Mouse (Mus musculus) c-Kit-positive CD71-negative TER-119-negative erythroid progenitor cells, embryonic 14.5 days (primary cell): ENCODE data around the gene Acp4.
"Not testable (repeated sequence)": the region's sequence is repeated elsewhere in the genome, so short reads cannot be mapped to it uniquely, and the experiment has no call there.

ENCODE experiments used
- DNase-seq: peaks from one replicate; pipeline ENCODE4 v3.0.0-alpha.2; 2013; ENCODE audit warnings: low read depth

The Acp4 gene

DNA sequence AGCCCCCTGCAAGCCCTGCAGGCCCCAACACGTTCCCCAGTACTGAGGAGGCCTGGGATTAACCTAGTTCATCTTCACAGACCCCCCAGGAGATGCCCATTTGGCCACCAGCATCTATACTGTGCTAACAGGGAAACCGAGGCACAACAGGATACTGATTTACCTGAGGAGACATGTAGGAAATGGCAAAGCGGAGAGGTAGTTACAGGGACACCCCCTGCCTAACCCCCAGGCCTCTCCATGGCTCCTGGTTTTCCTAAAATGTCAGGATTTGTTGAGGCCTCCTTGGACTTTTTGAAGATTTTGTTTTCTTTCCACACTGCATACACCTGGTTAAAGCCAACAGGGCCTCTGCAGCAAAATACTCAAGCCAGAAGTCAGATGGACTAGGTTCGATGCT is at the start of gene Acp4:
TSS of gene Acp4 (minus strand) at position 101 of the 400 bp plus-strand sequence.
- no peak for DNase-seq

DNA sequence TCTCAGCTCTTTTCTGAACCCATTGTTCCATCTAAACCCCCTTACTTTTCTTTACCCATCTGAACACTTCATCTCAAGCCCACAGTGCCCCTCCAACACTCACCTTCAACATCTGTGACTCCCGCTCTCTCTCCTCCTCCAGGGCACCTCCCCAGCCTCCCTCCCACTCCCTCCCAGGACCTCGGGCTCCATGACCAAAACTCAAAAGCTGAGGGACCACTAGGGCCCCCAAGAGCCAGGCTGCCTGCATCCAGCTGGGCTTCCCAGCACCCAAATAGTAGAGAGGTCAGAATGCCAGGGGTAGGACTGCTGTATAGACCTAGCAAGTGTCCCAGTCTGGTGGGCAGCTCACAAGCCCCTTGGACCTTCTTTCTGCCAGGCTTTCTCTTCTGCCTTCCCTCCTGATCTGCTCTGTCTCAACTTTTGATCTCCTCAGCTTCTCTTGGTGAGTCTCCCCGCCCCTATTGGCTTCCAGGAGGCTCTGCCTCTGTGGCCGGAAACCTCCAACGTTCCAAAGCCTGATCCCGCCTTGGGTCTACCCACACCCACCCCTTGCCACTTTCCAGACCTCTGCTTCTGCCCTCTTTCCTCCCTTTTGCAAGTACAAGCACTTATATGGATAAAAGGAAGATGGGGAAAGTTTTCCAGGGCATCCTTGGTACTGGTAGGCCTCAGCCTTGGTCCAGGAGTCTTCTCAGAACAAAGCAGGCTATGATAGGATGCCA is 49.5 kb upstream of the Acp4 start, which contains the start of gene Clec11a:
TSS of gene Clec11a (minus strand) at position 387 of the 725 bp plus-strand sequence.
- no peak for DNase-seq

DNA sequence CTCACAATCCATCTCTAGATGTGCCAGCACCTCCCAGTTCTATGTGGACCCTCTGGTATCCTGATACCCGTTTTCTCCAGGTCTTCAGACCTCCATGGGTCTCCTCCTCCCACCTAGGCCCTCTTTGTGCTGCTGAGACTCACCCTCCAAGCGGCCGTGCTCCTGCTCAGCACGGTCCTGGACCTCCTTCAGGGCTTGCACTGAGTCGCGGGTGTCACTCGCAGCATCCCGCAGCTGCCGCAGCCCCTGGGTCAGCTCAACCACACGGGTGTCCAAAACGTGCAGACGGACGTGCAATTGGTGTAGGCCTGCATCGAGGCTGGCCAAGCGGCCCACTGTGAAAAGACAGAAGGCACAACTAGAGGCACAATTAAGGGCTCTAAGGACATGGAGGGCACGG is 48.5 kb upstream of the Acp4 start:
- no peak for DNase-seq

DNA sequence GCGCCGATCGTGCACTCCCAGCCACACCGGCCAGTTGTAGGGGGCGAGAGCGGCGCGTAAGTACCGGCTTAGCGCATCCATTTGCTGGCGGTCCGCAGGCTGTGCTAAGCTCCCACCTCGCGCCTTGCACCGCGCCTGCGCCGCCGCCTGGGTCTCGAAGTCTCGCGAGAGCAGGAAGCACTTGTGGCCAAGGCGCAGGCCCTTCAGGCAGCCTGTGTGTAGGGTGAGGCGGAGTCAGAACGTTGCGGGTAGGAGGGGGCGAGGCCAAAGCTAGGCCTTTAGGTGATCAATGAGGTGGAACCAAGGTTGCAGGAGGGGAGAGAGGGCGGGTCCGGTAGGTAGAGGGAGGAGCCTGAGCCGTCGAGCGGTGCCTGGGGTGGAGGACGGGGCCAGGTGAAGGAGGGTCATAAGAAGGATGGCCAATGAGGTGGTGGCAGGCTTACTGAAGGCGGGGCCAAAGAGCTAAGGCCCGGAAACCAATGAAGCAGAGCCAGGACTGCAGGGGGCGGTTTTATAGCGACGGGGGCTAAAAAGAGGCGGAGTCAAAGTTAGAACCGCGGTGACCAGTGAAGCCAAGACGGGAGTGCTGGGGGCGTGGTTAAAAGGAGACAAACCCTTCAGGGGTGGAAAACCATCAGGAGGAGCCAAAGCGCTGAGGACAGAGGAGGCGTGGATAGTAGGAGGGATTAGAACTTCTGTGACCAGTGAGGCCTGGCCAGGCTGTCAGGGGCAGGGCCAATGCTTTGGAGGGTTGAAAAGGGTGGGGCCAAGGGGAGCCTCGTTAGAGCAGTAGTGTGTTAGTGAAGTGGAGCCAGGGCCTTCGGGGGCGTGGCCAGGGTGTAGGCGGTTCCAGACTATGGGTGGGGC is 47.8 kb upstream of the Acp4 start:
- DNase-seq: peak; percentile 98

DNA sequence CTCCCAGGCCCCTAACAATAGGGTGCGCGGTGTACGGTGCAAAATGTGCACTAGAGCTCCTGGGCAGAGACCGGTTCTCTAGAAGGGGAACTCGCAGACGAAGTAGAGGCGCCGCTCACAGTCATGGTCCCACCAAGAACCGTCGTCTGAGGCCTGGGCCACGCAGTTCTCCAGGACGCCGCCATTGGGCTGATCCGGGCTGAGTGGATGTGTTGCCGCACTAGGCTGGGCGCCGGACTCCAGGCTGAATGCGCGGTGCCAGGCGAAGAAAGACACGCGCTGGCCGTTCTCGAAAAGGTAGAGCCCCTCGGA is 47.2 kb upstream of the Acp4 start:
- no peak for DNase-seq

DNA sequence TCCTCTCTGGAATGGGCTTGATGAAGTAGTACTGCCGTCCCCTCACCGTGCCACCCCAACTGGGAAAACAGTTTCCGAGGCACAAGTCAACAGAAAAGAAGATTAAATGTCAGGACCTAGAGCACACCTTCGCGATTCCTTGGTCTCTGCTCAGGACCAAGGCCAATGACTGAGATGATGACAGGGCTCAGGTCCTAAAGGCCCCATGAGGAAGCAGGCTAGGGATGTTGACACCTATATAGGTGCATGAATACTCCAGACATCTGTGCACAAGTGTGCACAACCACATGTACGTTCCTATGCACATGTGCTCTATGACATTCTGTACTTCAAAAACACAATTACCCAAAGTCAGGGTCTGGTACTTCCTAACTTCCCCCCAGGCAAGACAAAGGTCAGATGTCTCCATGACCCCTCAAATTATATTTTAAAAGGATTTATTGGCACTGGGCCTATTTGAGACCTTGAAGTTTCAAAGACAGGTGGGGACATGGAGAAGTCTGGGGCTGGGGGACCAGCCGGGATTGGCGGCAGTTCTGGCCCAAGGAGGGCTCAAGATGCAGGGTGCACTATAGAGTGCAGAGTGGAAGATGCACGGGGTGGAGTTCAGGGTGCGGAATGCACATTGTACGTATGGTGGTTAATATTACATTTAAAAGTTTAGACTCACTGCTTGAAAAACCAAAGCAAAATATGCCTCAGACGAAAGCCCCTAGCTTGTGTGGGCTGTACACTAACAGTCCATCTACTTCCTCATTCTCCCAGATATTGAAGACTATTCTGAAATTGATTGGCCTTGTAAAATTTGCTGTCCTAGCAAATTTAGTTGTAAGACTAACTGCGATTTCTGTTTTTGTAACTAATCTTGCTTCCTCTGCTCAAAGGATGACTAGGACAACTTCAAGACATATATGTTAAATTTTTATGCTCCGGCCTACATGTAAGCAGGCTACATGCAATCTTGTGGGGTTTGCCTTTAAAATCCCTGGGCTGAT is 46.5 kb upstream of the Acp4 start:
- no peak for DNase-seq

DNA sequence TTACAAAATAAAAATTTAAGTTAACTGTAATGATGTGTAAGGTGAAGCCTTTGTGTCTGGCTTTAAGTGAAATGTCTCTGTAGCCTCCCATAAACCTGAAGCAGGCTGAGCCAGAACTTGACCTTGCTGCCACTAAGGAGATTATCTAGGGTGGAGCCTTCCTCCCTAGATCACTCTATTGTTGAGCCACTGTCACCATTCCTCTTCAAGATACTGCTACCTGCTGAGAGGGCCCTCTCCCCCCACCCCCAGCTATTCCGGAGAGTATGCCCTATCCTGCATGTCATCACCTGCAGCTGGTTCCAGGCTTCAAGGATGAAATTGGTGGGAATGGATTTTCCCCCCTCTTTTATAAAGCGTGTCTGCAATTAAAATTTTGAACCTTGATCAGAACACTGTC is 40.3 kb upstream of the Acp4 start:
- DNase-seq: not testable (repeated sequence)

DNA sequence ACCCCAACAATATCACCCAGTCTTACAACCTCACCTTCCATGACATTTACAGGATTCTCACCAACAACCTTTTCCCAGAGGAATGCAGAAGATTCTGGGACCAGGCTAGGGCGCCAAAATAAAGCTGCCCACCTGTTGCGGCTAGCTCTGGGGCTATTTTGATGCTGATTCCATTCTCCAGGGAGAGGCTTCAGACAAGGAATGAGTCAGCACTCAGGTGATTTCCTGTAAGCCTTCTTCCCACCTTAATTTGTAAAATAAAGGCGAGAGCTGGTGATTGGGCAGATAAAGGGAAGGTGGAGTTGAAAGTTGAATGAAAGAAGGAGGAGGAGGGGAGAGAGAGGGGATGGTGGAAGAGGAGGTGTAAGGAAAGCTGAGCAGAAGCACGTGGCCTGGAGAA is 34.2 kb upstream of the Acp4 start:
- DNase-seq: no peak

DNA sequence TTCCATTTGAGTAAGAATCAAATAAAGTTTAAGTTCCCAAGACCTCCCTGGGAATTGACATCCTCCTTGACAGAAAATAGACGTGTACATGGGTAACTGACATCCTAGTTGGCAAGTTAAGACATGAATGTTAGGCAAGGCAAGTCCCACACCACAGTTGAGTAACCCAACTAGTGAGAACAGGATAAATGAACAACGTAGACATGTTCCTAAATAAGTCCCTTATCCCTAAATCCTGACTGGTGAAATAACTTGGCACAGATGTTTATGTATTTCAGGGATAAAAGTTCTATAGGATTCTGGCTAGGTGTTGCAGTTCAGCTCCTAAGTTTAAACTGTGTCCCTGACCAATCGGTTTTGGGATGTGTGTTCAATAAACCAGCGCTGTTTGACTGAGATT is 33.8 kb upstream of the Acp4 start:
- DNase-seq: no peak

DNA sequence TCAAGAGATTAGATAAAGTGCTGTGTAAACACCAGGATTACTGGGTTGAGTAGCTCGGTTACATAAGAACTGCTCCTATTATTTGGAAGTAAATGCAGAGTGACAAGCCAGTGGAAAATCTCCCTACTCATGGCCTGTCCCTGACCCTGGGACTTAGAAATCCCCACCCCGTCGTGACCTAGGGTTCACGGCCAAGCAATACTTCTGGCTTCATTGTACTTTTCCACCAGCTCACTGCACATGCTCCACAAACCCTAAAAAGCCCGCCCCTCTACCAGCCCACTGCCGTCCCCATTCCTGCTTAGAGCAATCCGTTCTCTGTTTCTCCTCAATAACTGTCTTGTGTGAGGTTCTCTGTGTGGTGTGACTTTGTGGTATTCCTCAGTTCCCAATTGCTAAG is 30.6 kb upstream of the Acp4 start:
- no peak for DNase-seq

DNA sequence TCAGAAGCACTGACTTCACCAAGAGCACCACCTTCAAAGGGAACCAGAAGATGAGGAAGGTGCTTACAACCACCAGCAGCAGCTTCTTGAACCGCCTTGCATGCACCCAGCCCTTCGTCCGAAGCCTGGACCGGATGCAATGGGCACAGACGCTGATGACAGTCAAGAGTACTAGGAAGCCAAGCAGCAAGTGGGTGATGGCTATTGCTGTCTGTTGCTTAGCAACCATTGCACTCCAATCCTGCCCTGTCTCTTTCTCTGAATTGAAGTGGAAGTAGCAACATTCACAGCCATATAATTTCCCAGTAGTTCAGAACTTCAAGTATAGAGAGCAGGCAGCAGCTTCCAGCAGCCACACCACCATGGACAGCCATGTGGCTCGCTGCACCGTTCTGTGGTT is 24.4 kb upstream of the Acp4 start:
- no peak for DNase-seq

DNA sequence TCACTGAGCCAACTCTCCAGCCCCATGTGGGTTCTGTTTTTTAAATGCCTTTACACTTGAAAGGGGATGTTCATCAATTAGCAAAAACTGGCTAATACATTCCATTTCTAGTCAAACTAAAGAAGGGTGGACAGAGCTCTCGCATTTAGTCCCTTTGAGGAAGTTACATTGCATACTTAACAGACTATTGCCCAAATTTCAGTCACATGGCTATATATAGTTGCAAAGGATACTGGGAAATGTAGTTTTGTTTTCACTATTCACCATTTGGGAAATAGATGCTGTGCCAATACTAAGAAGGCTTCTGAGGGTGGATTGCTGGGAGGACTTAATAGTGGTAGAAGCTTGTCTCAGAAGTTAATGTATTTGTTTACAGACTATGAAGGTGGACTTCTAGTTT is 23.8 kb upstream of the Acp4 start:
- no peak for DNase-seq

DNA sequence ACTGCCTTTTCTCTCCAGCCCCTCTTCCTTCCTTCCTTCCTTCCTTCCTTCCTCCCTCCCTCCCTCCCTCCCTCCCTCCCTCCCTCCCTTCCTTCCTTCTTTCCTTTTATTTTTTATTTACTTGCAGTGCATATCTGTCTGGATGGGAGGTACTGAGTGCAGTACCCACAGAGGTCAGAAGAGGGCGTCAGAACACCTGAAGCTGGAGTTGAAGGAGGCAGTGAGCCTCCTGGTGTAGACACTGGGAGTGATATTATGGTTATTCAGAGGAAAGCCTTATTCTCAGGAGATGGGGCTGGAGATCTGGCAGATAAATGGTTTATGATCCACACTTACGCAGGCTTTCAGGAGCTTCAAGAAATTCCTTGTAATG is 20.1 kb upstream of the Acp4 start:
- peak; percentile 23 for DNase-seq

DNA sequence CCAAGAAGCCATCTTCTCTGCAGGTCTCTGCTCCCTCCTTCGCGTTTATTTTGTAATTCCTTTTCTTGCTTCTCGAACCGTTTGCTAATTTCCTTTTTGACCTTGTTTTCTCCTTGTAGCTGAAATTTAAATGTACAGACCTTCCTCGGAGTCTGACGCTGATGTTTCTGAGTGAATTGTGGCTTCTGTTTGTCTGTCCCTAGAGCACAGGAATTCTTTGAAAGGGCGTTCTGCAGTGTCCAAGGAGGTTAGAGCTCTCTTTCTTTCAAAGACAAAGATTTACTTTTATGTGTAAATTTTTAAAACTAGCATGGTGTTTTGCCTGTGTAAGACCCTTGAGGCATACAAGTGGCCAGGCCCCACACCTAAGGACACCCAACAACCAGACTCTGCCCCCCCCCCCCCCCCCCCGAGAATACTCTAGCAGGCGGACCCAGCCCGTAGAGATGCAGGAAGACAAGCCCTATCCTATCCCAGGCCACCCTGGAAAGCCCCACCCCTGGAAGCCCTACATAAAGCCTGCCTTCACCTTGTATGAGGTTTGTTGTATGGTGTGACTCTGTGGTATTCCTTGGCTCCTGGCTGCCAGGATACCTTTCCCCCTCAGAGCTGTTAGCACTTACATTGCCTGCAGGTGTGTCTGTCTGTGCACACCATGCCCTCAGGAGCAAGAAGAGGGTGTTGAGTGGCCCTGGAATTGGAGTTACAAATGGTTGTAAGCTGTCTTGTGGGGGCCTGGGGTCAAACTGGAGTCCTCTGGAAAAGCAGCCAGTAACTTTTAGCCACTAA is 19.5 kb upstream of the Acp4 start:
- no peak for DNase-seq

DNA sequence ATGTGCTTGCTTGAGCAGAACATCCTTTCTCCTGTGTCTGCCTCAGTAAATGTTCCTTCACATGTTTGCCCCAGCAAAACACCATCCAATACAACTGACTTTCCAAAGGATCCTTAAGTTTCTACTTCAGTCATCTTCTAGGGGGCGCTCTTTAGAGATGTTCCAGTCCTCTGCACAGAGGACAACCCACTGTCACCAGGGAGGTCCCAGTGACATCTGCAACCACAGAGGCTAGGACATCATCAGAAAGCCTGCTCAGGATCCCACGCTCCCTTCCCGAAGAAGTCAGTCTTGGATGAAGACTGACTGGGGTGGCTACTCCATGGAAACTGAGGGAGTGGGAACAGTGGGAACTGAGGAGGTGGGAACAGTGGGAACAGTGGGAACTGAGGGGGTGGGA is 18.4 kb upstream of the Acp4 start:
- DNase-seq: no peak

DNA sequence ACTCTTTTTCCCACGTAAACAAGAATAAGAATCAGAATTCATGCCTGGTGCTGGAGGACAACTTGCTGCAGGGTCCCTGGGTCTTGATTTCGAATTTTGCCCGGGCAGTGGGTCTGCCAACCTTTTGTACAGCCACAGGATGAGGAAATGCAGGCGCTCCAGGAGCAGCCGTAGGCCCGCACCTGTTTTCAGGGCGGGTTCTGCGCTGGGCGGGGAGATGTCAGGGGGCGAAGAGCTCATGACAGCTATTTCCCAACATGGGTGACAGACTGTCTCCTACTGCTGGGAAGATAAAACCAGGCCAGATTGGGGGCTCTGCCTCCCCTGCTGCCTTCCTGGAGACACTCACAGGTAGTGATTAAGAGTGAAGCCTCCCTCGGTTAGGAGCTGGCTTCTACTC is 16.9 kb upstream of the Acp4 start:
- DNase-seq: no peak

DNA sequence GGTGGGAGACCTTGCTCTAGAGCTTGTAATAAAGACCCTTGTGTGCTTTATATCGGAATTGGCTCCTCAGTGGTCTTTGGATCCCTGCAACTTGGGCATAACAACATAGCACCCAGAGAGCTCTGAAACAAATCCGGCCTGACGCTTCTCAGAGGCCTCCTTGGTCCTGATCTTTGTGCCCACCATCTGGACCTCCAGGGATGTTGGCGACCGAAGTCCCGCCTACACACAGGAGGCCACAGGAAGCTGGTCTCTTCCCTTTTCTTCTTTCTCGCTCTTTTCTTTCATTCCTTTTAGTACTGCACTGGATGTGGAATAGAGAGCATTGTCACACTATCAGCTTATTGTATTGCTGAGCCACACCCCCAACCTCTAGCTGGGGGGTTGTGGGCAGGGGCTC is 16.3 kb upstream of the Acp4 start:
- DNase-seq: no peak

DNA sequence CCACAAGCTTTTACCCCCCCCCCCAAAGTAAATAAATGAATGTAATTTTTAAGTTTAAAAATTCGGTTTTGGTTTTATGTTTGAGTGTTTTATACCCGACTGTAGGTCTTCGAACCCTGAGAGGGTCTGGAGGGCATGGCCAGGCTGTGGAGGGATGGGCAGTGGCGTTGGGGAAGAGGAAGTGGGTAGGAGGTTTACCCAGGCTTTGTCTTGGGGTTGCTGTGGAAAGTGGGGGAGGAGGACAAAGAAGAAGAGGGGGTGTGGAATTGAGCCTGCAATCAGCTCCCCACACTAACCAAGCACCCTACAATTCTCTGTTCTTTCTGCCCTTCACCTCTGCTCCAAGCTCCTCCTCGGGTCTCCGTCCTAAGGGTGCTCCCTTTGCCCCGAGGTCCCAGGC is 15.4 kb upstream of the Acp4 start:
- DNase-seq: no peak

DNA sequence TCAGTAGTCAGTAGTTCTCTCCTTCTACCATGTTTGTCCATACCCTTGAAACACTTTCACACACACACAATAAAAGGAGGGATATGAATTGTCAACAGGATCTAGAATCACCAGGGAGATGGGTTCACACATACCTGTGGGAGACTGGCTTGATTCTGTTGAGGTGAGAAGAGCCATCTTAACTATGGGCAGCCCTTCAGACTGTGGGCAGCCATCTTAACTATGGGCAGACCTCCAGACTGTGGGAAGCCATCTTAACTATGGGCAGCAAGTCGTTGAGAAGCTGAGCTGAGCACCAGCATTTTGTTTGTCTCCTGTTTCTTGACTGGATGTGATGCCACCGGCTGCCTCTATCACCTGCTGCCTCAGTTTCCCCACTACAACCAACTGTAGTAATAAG is 14.1 kb upstream of the Acp4 start:
- no peak for DNase-seq

DNA sequence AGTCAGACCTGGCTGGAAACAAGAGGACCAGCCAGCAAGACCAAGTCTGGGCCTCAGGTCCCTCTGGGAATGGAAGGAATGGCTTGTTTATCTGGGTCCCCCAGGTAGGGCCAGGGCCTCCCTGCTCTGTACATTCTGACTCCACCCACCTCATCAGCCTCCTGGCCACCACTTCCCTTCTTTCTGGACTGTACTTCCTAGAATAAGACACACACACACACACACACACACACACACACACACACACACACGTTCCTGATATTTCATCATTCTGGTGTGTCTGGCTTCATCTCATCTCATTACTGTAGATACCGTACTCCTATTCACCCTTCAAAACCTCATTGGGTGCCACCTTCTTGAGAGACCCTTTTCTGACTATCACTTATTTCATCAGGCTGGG is 12.2 kb upstream of the Acp4 start:
- no peak for DNase-seq

DNA sequence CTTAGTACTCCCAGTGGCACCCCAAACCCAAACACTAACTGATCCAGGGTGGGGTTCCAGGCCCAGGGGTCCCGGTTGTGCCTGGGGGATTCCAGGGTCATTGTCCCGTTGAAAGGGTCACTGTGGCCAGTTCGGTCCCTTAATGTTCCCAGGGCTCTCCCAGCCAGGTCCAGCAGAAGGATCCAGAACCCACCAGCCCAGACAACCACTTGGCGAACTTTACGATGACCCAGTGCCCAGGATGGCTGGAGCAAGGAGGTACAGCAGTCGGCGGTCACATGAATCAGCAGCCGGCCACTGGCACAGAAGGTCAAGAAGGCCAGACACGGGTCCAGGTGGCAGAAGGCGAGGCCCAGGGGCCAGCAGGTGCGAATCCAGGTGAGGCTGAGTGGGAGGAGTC is 10.9 kb upstream of the Acp4 start:
- DNase-seq: no peak
